Mouse (Mus musculus): ENCODE results near the gene Dedd.

DNA sequence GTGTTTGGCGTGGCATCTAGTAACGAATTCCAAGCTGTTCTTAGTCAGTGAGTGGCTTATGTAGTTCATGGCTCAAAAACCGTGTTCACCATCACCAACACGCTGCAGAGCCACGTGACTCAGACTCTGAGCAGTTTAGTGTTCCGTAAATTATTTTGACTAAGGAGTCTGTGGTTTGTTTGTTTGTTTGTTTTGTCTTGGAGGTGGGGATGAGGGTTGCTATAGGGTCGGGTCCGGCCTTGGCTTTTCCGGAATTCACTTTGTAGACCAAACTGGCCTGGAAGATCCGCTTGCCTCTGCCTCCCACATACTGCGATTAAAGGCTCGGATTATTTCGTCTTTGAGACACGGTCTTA lies 17.1 kb downstream of the Dedd start:
- TF ChIP-seq CTCF (IDR thresholded peaks at IDR 0.05; ENCODE audit: extremely low read depth, insufficient read length, insufficient replicate concordance, low read depth, low read length) (no peak), POLR2A (IDR thresholded peaks at IDR 0.05; ENCODE audit: low read depth, low read length) (no peak)
